Mouse (Mus musculus) brain, embryonic 14.5 days (tissue): Measurements from ENCODE around the gene Hist1h3h.

Experiments
- CTCF ChIP-seq: fragments of 200-500 bp; IDR thresholded peaks from 2 replicates; pipeline ENCODE4 v1.5.1; 2012; ENCODE audit warnings: inconsistent platforms, mild to moderate bottlenecking, moderate library complexity, borderline replicate concordance; ENCODE audit not compliant: insufficient read depth, insufficient read length; ENCODE audit errors: extremely low read depth
- POLR2A ChIP-seq: fragments of 200-500 bp; IDR thresholded peaks from 2 replicates; pipeline ENCODE4 v1.6.1; 2012; ENCODE audit warnings: mild to moderate bottlenecking, inconsistent platforms, borderline replicate concordance; ENCODE audit not compliant: poor library complexity, insufficient read depth, insufficient read length, severe bottlenecking; ENCODE audit errors: extremely low read depth

DNA sequence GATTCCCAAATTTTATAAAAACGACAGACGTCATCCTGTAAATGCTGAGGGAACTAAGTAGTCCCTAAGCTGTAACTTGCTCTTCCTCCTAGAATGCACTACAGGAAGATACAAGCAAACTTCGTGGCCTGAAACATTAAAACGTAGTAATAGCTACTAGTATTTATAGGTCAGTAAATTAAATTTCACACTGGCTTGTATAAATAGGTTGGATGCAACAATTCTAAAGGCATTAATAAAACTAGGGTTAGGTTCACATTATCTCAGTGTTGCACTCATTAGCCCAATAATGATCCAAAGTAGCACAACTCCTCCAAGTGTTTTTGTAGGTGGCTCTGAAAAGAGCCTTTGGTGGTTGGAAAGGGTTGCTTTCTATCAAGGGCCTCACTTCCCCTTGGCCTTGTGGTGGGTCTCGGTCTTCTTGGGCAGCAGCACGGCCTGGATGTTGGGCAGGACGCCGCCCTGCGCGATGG lies 35.6 kb downstream of the Hist1h3h start:
- TF ChIP-seq CTCF (no peak), POLR2A (no peak)
